Mouse (Mus musculus): Measurements from ENCODE around the gene Olfr935. TPM values are rescaled to one million over a fixed set of nuclear protein-coding genes. Genes with fewer than 3 reads are reported as not detected.

Gene Olfr935
- not detected in 2 replicates for polyA plus RNA-seq (2021; fragmentation: Nextera tagmentation)
- long read RNA-seq, experiment 1 = 0 reads
- long read RNA-seq, experiment 2 = 0 reads

DNA sequence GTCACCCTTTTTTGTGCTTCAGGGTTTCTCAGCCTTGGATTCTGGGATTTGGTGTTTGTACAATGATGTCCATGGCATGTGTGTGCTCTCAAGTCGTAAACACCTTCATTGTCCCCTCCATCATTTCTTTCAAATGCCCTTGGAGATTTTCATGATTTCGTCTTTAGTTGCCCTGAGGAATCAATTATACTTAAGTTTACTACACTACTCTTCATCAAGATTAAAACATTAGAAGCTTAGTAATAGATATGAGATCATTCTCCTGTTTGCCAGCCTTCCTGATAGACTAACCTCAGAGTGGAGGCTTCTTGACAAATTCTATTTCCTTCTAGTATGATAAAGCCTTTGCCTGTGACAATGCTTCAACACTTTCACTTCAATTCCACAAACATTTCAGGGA lies at the start of gene Olfr935:
TSS of gene Olfr935 (minus strand) at position 101 of the 400 bp plus-strand sequence.

GRCm38 (mm10) chr9:39023277-39023676 lies 23.8 kb upstream of the Olfr935 start, which contains the start of gene Olfr146:
Gene Olfr146, minus strand, starts transcription at chr9:39023377.

GRCm38 (mm10) chr9:38988215-38988614 lies 11.3 kb downstream of the Olfr935 start, which contains the start of gene Olfr934:
Gene Olfr934, minus strand, starts transcription at chr9:38988315.

GRCm38 (mm10) chr9:38972013-38972412 lies 27.5 kb downstream of the Olfr935 start, which contains the start of gene Olfr933:
Gene Olfr933, plus strand, starts transcription at chr9:38972313.

Small RNAs within 50 kb of the gene (microRNA-seq; reads per million reads assigned to microRNA genes)
- gene Gm25529 = not detected

Other genes with a start within 250 kb of the Olfr935 start
- not detected in 2 replicates for gene Olfr920, start 247.4 kb downstream of the Olfr935 start, polyA plus RNA-seq (2021; fragmentation: Nextera tagmentation)
- gene Olfr921, start 226.6 kb downstream of the Olfr935 start, polyA plus RNA-seq (2021; fragmentation: Nextera tagmentation) = not detected in 2 replicates
- gene Olfr922, start 185.1 kb downstream of the Olfr935 start, polyA plus RNA-seq (2021; fragmentation: Nextera tagmentation) = not detected in 2 replicates
- not detected in 2 replicates for gene Olfr923, start 173.1 kb downstream of the Olfr935 start, polyA plus RNA-seq (2021; fragmentation: Nextera tagmentation)
- not detected in 2 replicates for gene Olfr924, start 155.2 kb downstream of the Olfr935 start, polyA plus RNA-seq (2021; fragmentation: Nextera tagmentation)
- gene Olfr26, start 144.6 kb downstream of the Olfr935 start, polyA plus RNA-seq (2021; fragmentation: Nextera tagmentation) = not detected in 2 replicates
- gene Olfr926, start 122.6 kb downstream of the Olfr935 start, polyA plus RNA-seq (2021; fragmentation: Nextera tagmentation) = not detected in 2 replicates
- gene Olfr930, start 69.9 kb downstream of the Olfr935 start, polyA plus RNA-seq (2021; fragmentation: Nextera tagmentation) = not detected in 2 replicates
- not detected in 2 replicates for gene Olfr933, start 27.4 kb downstream of the Olfr935 start, polyA plus RNA-seq (2021; fragmentation: Nextera tagmentation)
- not detected in 2 replicates for gene Olfr934, start 11.4 kb downstream of the Olfr935 start, polyA plus RNA-seq (2021; fragmentation: Nextera tagmentation)
- gene Olfr146, start 23.7 kb upstream of the Olfr935 start, polyA plus RNA-seq (2021; fragmentation: Nextera tagmentation) = not detected in 2 replicates
- gene Olfr937, start 65.3 kb upstream of the Olfr935 start, polyA plus RNA-seq (2021; fragmentation: Nextera tagmentation) = not detected in 2 replicates
- not detected in 2 replicates for gene Olfr938, start 79.2 kb upstream of the Olfr935 start, polyA plus RNA-seq (2021; fragmentation: Nextera tagmentation)
- gene Olfr27, start 128.4 kb upstream of the Olfr935 start, polyA plus RNA-seq (2021; fragmentation: Nextera tagmentation) = not detected in 2 replicates
- not detected in 2 replicates for gene Olfr943, start 166.6 kb upstream of the Olfr935 start, polyA plus RNA-seq (2021; fragmentation: Nextera tagmentation)
- not detected in 2 replicates for gene Olfr944, start 202.2 kb upstream of the Olfr935 start, polyA plus RNA-seq (2021; fragmentation: Nextera tagmentation)

Measured in layer of hippocampus, adult 6 months (tissue).